Mouse (Mus musculus) midbrain, postnatal 0 days (tissue): Measurements from ENCODE around the gene Abhd16a. TPM values are rescaled to one million over a fixed set of nuclear protein-coding genes. Genes with fewer than 3 reads are reported as not detected.
"Not testable (repeated sequence)": the region's sequence is repeated elsewhere in the genome, so short reads cannot be mapped to it uniquely, and the experiment has no call there.

ENCODE experiments used
- ATAC-seq: fragments of 200-750 bp; cut with Nextera tagmentation; 2 replicates; pipeline ENCODE4 v1.8.0; 2017; ENCODE audit warnings: moderate number of reproducible peaks, mild to moderate bottlenecking, moderate TSS enrichment, moderate library complexity; ENCODE audit not compliant: low FRiP score
- DNase-seq: peaks from one replicate; pipeline ENCODE4 v3.0.0-alpha.2; 2015; ENCODE audit warnings: low spot score
- H3K27ac ChIP-seq: fragments of 300-500 bp; sonication (generic); 2 replicates; pipeline ENCODE4 v1.5.1; 2014; ENCODE audit warnings: low read depth, mild to moderate bottlenecking, low read length, mixed read lengths
- H3K27me3 ChIP-seq: fragments of 300-500 bp; sonication (generic); 2 replicates; pipeline ENCODE4 v1.6.1; 2014; ENCODE audit warnings: low read length, control low read depth, mixed read lengths; ENCODE audit not compliant: insufficient read depth
- H3K36me3 ChIP-seq: fragments of 300-500 bp; sonication (generic); 2 replicates; pipeline ENCODE4 v1.6.1; 2014; ENCODE audit warnings: low read length, control low read depth, mixed read lengths; ENCODE audit not compliant: insufficient read depth
- H3K4me1 ChIP-seq: fragments of 300-500 bp; sonication (generic); 2 replicates; pipeline ENCODE4 v1.6.1; 2014; ENCODE audit warnings: mild to moderate bottlenecking, control low read depth, antibody characterized with exemption, low read length, mixed read lengths; ENCODE audit not compliant: insufficient read depth
- H3K4me2 ChIP-seq: fragments of 300-500 bp; sonication (generic); 2 replicates; pipeline ENCODE4 v1.6.1; 2014; ENCODE audit warnings: low read depth, mild to moderate bottlenecking, low read length, mixed read lengths; ENCODE audit not compliant: poor library complexity, severe bottlenecking
- H3K4me3 ChIP-seq: fragments of 300-500 bp; sonication (generic); 2 replicates; pipeline ENCODE4 v1.5.1; 2014; ENCODE audit warnings: low read depth, mild to moderate bottlenecking, low read length, moderate library complexity
- H3K9ac ChIP-seq: fragments of 300-500 bp; sonication (generic); replicated peaks from 2 replicates; pipeline ENCODE4 v1.6.1; 2014; ENCODE audit warnings: mild to moderate bottlenecking, low read length, moderate library complexity, mixed read lengths; ENCODE audit not compliant: poor library complexity, severe bottlenecking
- H3K9me3 ChIP-seq: fragments of 300-500 bp; sonication (generic); 2 replicates; pipeline ENCODE4 v1.6.1; 2016; ENCODE audit warnings: low read length, control low read depth
- CTCF ChIP-seq: IDR thresholded peaks from 2 replicates; pipeline ENCODE4 v1.5.1; 2016; ENCODE audit warnings: antibody characterized with exemption, mild to moderate bottlenecking
- WGBS: fragments of 180-500 bp; shearing (Covaris S2); extraction: QIAGEN DNeasy Blood & Tissue Kit; methylation state at CpG from one replicate; pipeline ENCODE4 v1.1.7; 2014; 5-methylcytosine and 5-hydroxymethylcytosine counted together
- polyA plus RNA-seq: library from polyadenylated mRNA; unstranded; fragments of >200 nt; fragmentation: Nextera tagmentation; extraction: Ambion mirVana; gene quantifications from 2 replicates; pipeline ENCODE4 v1.2.1, GENCODE M21; 2015
- total RNA-seq: library from RNA; depleted of rRNA; stranded (reverse); fragments of >200 nt; gene quantifications from 2 replicates; pipeline ENCODE4 v1.2.3, GENCODE M21; 2014

Gene Abhd16a
- total and polyA plus RNA-seq, 2 experiments from 2014 or later = 98.9 to 122 TPM

DNA sequence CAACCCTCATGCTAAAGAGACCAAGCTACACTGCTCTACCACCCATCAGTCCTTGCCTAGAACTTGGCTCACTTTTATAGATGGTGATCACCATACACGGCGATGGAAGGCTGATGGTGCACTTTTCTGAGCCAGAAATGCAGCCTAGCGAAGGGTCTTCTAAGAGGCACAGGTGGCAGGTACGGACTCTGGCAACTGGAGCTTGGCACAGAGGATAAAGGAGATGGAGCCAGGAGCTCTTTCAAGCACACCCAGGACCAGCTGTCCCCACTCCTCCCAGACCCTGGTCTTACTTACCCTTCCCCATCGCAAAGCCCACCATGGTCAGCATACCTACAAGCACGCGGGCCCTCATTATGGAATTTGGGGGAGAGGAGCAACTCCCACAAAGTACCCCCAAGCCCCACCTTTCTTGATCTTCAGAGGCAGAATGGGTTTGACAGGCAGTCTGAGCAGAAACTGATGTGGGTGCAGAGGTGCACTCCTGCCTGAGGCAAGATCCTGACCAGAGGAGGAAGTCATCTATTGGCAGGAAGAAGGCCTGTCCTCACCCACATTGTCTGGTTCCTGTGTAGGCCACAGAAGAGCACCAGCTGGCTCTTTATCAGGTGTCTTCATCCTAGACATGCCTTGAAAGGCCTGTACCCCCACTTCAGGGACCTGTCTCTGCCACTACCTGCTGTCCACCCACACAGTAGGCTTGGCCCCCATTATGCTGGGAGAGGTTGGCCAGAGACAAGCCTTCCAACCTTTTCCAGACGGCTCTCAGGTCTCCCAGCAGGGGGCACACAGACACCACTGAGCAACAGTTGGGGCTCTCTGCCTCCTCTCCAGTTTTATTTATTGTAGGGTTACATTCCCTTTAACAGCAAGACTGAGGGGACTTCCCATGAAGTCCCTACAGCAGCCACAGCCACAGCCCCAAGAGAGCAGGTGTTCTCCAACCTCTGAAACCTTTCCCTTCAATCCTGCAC, 26.3 kb downstream of the Abhd16a start, which contains the start of gene Ly6g5b:
Gene Ly6g5b, minus strand, starts transcription at position 383 of the 974 bp plus-strand sequence.
- no peak within 1 kb of the TSS for H3K9ac ChIP-seq
- no peaks in the 10 kb centered on the region for H3K4me1 ChIP-seq
- H3K36me3 ChIP-seq = peaks cover 40% of the 10 kb centered on the region
- DNase-seq (no peak), ATAC-seq (no peak)
- H3K9me3 ChIP-seq = no peaks in the 10 kb centered on the region
- no peaks in the 10 kb centered on the region for H3K27me3 ChIP-seq
- WGBS = 87% methylated on average over 8 of the region's 8 CpGs
- H3K4me2 ChIP-seq = no peak within 1 kb of the TSS
- H3K27ac ChIP-seq = no peak within 1 kb of the TSS
- TF ChIP-seq CTCF = peak; percentile 47; the same call in 1 of the 2 replicates
- no peak within 1 kb of the TSS for H3K4me3 ChIP-seq

DNA sequence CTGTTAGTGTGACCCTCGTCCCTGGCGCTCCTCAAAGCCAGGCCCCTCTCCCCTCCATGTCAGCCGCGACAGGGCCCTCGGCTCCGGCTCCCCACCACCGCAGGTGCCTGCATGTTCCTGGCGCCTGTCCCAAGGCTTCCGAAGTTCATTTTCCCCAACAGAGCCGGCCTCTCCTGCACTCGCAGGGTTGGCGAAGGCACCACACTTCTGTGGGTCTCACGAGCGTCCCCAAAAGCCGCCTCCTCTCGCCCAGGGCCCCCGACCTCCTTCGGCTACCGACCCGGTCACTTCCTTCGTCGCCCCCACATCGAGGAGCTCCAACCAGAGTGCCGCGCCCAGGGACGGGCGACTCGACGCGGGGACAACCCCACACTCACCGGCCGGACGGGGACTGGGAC, 31.7 kb downstream of the Abhd16a start:
- DNase-seq (no peak), ATAC-seq (no peak)
- peaks cover 30% of the 10 kb centered on the region for H3K36me3 ChIP-seq
- peak overlapping the region; percentile 89 for H3K9ac ChIP-seq
- no peak for TF ChIP-seq CTCF
- peak overlapping the region; percentile 60 for H3K27ac ChIP-seq
- 0% methylated on average over 33 of the region's 33 CpGs for WGBS
- no peaks in the 10 kb centered on the region for H3K27me3 ChIP-seq
- no peaks in the 10 kb centered on the region for H3K9me3 ChIP-seq
- no peaks in the 10 kb centered on the region for H3K4me1 ChIP-seq
- H3K4me3 ChIP-seq = peak overlapping the region; percentile 92
- H3K4me2 ChIP-seq = peak overlapping the region; percentile 94

DNA sequence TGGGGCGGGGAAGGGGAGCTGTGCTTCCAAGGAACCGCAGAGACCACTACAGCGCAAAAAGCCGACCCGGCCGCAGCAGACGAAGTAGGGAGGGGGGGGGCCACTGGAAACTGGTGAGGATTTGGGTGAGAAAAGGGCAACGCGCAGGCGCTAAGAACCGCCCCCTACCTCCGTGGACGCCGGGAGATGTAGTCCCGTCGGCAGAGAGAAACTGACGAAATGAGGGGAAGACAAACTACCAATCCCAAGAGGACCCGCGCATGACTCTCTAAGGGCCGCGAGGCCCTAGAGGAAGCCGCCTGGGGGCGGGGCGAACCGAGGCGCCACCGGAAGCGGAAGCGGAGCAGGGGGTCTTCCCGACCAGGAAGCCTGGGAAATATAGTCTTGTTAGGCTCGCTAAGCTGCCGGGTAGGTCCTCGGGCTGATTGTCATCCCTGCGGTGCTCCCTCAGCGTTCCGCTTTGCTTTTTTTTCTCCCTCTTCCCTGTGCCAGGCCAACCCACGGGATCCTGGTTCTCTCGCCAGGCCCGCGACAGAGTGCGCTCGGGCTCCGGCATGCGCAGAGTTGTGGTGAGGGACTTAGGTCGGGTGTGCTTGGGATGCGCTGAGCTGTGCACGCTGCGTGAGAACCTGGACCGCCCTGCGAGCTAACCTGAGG, 32.2 kb downstream of the Abhd16a start, which contains the start of gene Gpank1:
Gene Gpank1, plus strand, starts transcription at position 313 of the 657 bp plus-strand sequence.
- peak within 1 kb of the TSS; percentile 92 for H3K27ac ChIP-seq
- peak within 1 kb of the TSS; percentile 89 for H3K9ac ChIP-seq
- ATAC-seq (peak; percentile 93), DNase-seq (peak; percentile 100)
- H3K4me3 ChIP-seq = peak within 1 kb of the TSS; percentile 92
- H3K4me2 ChIP-seq = peak within 1 kb of the TSS; percentile 94
- no peak for TF ChIP-seq CTCF
- peaks cover 25% of the 10 kb centered on the region for H3K36me3 ChIP-seq
- no peaks in the 10 kb centered on the region for H3K4me1 ChIP-seq
- H3K27me3 ChIP-seq = no peaks in the 10 kb centered on the region
- WGBS = under 1% methylated on average over 50 of the region's 50 CpGs
- no peaks in the 10 kb centered on the region for H3K9me3 ChIP-seq

GRCm38 (mm10) chr17:35121871-35122303, 32.8 kb downstream of the Abhd16a start, which contains the start of gene Csnk2b:
TSS of gene Csnk2b (minus strand) at chr17:35122053.
- 0% methylated on average over 19 of the region's 19 CpGs for WGBS
- peak; percentile 94 for DNase-seq
- Histone ChIP-seq H3K4me2 (peak within 1 kb of the TSS; percentile 94), H3K4me3 (peak within 1 kb of the TSS; percentile 92), H3K27me3 (no peaks in the 10 kb centered on the region), H3K9me3 (no peaks in the 10 kb centered on the region), H3K36me3 (peaks cover 23% of the 10 kb centered on the region), H3K9ac (peak within 1 kb of the TSS; percentile 89), H3K27ac (peak within 1 kb of the TSS; percentile 92), H3K4me1 (peaks cover 4% of the 10 kb centered on the region; the same call in 1 of the 2 replicates)
- peak; percentile 59 for ATAC-seq
- peak; percentile 60 for TF ChIP-seq CTCF

DNA sequence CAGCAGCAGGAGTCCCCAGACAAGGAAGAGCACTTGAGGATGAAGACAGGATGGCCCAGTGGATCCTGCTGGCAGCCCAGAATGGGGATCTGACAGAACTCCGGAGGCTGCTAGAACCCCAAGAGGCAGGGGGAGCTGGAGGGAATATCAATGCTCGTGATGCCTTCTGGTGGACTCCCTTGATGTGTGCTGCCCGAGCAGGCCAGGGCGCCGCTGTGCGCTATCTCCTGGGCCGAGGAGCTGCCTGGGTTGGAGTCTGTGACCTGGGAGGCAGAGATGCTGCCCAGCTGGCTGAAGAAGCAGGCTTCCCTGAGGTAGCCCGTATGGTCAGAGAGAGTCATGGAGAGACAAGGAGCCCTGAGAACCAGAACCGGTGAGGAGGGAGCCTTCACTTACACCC, 34.2 kb downstream of the Abhd16a start:
- H3K36me3 ChIP-seq = peaks cover 13% of the 10 kb centered on the region
- not testable (repeated sequence) for H3K27me3 ChIP-seq, H3K4me2 ChIP-seq, H3K9ac ChIP-seq, DNase-seq, ATAC-seq, H3K9me3 ChIP-seq, H3K4me3 ChIP-seq, H3K27ac ChIP-seq
- H3K4me1 ChIP-seq = peaks cover 13% of the 10 kb centered on the region
- WGBS = 95% methylated on average over 9 of the region's 9 CpGs

DNA sequence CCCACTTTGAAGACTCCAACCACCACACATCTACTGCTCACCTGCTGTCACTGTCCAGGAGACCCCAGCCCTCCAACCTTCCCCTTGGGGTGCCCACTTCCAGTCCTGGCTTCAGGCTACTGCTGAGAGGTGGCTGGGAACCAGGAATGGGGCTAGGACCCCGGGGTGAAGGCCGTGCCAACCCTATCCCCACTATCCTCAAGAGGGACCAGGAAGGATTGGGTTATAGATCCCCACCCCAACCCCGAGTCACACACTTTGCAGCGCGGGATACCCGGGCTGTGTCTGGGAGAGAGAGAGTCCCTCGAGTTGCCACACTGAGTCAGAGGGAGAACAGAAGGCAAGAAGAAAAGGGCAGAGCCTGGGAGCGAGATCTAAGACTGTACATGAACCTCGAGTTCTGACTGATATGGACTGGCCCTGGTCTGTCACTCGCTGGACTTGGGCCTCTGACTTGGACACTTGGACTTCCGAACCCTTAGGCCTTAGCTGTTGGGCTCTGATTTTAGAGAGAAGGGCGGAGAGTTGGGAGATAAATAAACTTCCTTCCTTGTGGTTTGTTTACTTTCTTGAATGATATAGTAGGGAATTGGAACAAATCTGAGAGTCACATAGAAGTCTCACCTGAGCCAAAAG, 35.3 kb downstream of the Abhd16a start:
- H3K9ac ChIP-seq, ATAC-seq, H3K27ac ChIP-seq, DNase-seq, H3K27me3 ChIP-seq, H3K4me3 ChIP-seq, H3K36me3 ChIP-seq, H3K4me2 ChIP-seq, H3K9me3 ChIP-seq: not testable (repeated sequence)
- H3K4me1 ChIP-seq = peaks cover 13% of the 10 kb centered on the region
- WGBS = 96% methylated on average over 12 of the region's 12 CpGs
